Mouse (Mus musculus): ENCODE results near the gene Traip. TPM values are rescaled to one million over a fixed set of nuclear protein-coding genes. Genes with fewer than 3 reads are reported as not detected.

The Traip gene
- polyA plus RNA-seq, 1 experiment from 2014 or later, result 12.7 TPM

Other genes starting within 250 kb of the Traip start
- gene Sema3f, start 239.7 kb upstream of the Traip start, polyA plus RNA-seq (2015; fragmentation: Nextera tagmentation; extraction: Ambion mirVana), result 3.9 and 4.7 TPM in 2 replicates
- 137 and 146 TPM in 2 replicates for gene Rbm5, start 179.1 kb upstream of the Traip start, polyA plus RNA-seq (2015; fragmentation: Nextera tagmentation; extraction: Ambion mirVana)
- 48.3 and 48.8 TPM in 2 replicates for gene Rbm6, start 76.9 kb upstream of the Traip start, polyA plus RNA-seq (2015; fragmentation: Nextera tagmentation; extraction: Ambion mirVana)
- 11.0 and 13.1 TPM in 2 replicates for gene Mon1a, start 62.0 kb upstream of the Traip start, polyA plus RNA-seq (2015; fragmentation: Nextera tagmentation; extraction: Ambion mirVana)
- gene Mst1r, start 43.3 kb upstream of the Traip start, polyA plus RNA-seq (2015; fragmentation: Nextera tagmentation; extraction: Ambion mirVana), result 2.4 and 2.8 TPM in 2 replicates
- gene Actl11, start 21.7 kb upstream of the Traip start, polyA plus RNA-seq (2015; fragmentation: Nextera tagmentation; extraction: Ambion mirVana), result not detected in 2 replicates
- 0.77 and 2.3 TPM in 2 replicates for gene Camkv, start 14.5 kb upstream of the Traip start, polyA plus RNA-seq (2015; fragmentation: Nextera tagmentation; extraction: Ambion mirVana)
- gene Uba7, start 25.4 kb downstream of the Traip start, polyA plus RNA-seq (2015; fragmentation: Nextera tagmentation; extraction: Ambion mirVana), result 24.1 and 24.2 TPM in 2 replicates
- gene Gm20661, start 32.9 kb downstream of the Traip start, polyA plus RNA-seq (2015; fragmentation: Nextera tagmentation; extraction: Ambion mirVana), result 2.6 and 3.0 TPM in 2 replicates
- 40.9 and 44.0 TPM in 2 replicates for gene Inka1, start 35.7 kb downstream of the Traip start, polyA plus RNA-seq (2015; fragmentation: Nextera tagmentation; extraction: Ambion mirVana)
- gene Cdhr4, start 42.4 kb downstream of the Traip start, polyA plus RNA-seq (2015; fragmentation: Nextera tagmentation; extraction: Ambion mirVana), result 4.6 TPM in 2 replicates
- 0.36 and 0.76 TPM in 2 replicates for gene Gm20662, start 46.2 kb downstream of the Traip start, polyA plus RNA-seq (2015; fragmentation: Nextera tagmentation; extraction: Ambion mirVana)
- 38.8 and 43.9 TPM in 2 replicates for gene Ip6k1, start 52.4 kb downstream of the Traip start, polyA plus RNA-seq (2015; fragmentation: Nextera tagmentation; extraction: Ambion mirVana)
- gene Gmppb, start 99.1 kb downstream of the Traip start, polyA plus RNA-seq (2015; fragmentation: Nextera tagmentation; extraction: Ambion mirVana), result 21.6 and 26.0 TPM in 2 replicates
- gene Amigo3, start 103.0 kb downstream of the Traip start, polyA plus RNA-seq (2015; fragmentation: Nextera tagmentation; extraction: Ambion mirVana), result 1.9 and 2.4 TPM in 2 replicates
- gene Mst1, start 130.3 kb downstream of the Traip start, polyA plus RNA-seq (2015; fragmentation: Nextera tagmentation; extraction: Ambion mirVana), result 0.44 and 0.53 TPM in 2 replicates
- 31.3 and 34.7 TPM in 2 replicates for gene Rnf123, start 133.2 kb downstream of the Traip start, polyA plus RNA-seq (2015; fragmentation: Nextera tagmentation; extraction: Ambion mirVana)
- 54.5 and 57.0 TPM in 2 replicates for gene Apeh, start 144.5 kb downstream of the Traip start, polyA plus RNA-seq (2015; fragmentation: Nextera tagmentation; extraction: Ambion mirVana)
- 0.34 and 0.81 TPM in 2 replicates for gene Bsn, start 240.2 kb downstream of the Traip start, polyA plus RNA-seq (2015; fragmentation: Nextera tagmentation; extraction: Ambion mirVana)